Mouse (Mus musculus) limb, embryonic 12.5 days (tissue): Measurements from ENCODE around the gene Tnpo1. TPM values are rescaled to one million over a fixed set of nuclear protein-coding genes. Genes with fewer than 3 reads are reported as not detected.

ENCODE experiments used
- ATAC-seq: fragments of 200-750 bp; cut with Nextera tagmentation; 2 replicates; pipeline ENCODE4 v1.8.0; 2017; ENCODE audit warnings: low read depth, moderate TSS enrichment; ENCODE audit not compliant: insufficient number of reproducible peaks, insufficient read depth, low FRiP score, low TSS enrichment
- H3K27ac ChIP-seq: fragments of 300-500 bp; sonication (generic); 2 replicates; pipeline ENCODE4 v1.5.1; 2016; ENCODE audit warnings: mild to moderate bottlenecking, moderate library complexity
- H3K27me3 ChIP-seq: fragments of 300-500 bp; sonication (generic); 2 replicates; pipeline ENCODE4 v1.6.1; 2016; ENCODE audit warnings: mild to moderate bottlenecking, moderate library complexity
- H3K36me3 ChIP-seq: fragments of 300-500 bp; sonication (generic); 2 replicates; pipeline ENCODE4 v1.6.1; 2016; ENCODE audit warnings: mild to moderate bottlenecking, moderate library complexity
- H3K4me1 ChIP-seq: fragments of 300-500 bp; sonication (generic); replicated peaks from 2 replicates; pipeline ENCODE4 v1.6.1; 2016
- H3K4me2 ChIP-seq: fragments of 300-500 bp; sonication (generic); 2 replicates; pipeline ENCODE4 v1.6.1; 2016; ENCODE audit warnings: mild to moderate bottlenecking, moderate library complexity
- H3K4me3 ChIP-seq: fragments of 300-500 bp; sonication (generic); replicated peaks from 2 replicates; pipeline ENCODE4 v1.5.1; 2016; ENCODE audit warnings: mild to moderate bottlenecking
- H3K9ac ChIP-seq: fragments of 300-500 bp; sonication (generic); replicated peaks from 2 replicates; pipeline ENCODE4 v1.6.1; 2016; ENCODE audit warnings: mild to moderate bottlenecking, moderate library complexity
- H3K9me3 ChIP-seq: fragments of 300-500 bp; sonication (generic); 2 replicates; pipeline ENCODE4 v1.6.1; 2016; ENCODE audit warnings: mild to moderate bottlenecking, moderate library complexity
- WGBS: fragments of 180-500 bp; shearing (Covaris S2); methylation state at CpG from one replicate; pipeline ENCODE4 v1.1.7; 2016; 5-methylcytosine and 5-hydroxymethylcytosine counted together
- polyA plus RNA-seq: library from polyadenylated mRNA; unstranded; fragments of >200 nt; fragmentation: Nextera tagmentation; extraction: Ambion mirVana; gene quantifications from 2 replicates; pipeline ENCODE4 v1.2.1, GENCODE M21; 2016

Gene Tnpo1
- polyA plus RNA-seq, 1 experiment from 2014 or later = 77.6 TPM

- Histone ChIP-seq H3K4me1 (peaks cover 69% of the 10 kb centered on the region), H3K27me3 (no peaks in the 10 kb centered on the region)
Measured at GRCm38 (mm10) chr13:98912602-98913001, 13.6 kb downstream of the Tnpo1 start.

DNA sequence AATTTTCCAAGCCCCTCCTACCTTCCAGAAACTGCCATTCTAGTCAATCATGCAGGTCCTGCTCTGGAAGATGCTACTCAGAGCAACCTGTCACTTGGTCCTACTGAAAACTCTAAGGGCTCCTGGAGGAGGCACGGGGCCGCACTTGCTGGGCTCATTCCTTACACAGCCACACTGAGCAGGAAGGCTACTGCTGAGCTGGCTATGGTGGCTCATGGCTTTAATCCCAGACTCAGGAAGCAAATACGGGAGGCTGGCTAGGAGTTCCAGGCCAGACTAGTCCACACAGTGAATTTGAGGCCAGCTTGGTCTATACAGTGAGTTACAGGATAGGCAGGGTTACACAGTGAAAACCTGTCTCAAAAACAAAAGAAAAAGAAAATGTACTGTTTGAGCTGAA is 15.4 kb downstream of the Tnpo1 start:
- no peak for ATAC-seq
- H3K9ac ChIP-seq = no peak overlapping the region
- no peak overlapping the region for H3K4me2 ChIP-seq
- peaks cover 62% of the 10 kb centered on the region for H3K4me1 ChIP-seq
- 80% methylated on average over 3 of the region's 3 CpGs for WGBS
- peaks cover 4% of the 10 kb centered on the region; the same call in 1 of the 2 replicates for H3K36me3 ChIP-seq
- H3K4me3 ChIP-seq = no peak overlapping the region
- no peaks in the 10 kb centered on the region for H3K27me3 ChIP-seq
- no peak overlapping the region for H3K27ac ChIP-seq
- no peaks in the 10 kb centered on the region for H3K9me3 ChIP-seq

More at GRCm38 (mm10) chr13:98912602-98913001, 13.6 kb downstream of the Tnpo1 start:
- Histone ChIP-seq H3K36me3 (peaks cover 7% of the 10 kb centered on the region), H3K4me3 (no peak overlapping the region), H3K9ac (no peak overlapping the region), H3K4me2 (peak overlapping the region; percentile 10; the same call in 1 of the 2 replicates), H3K9me3 (no peaks in the 10 kb centered on the region), H3K27ac (no peak overlapping the region)
- 68% methylated on average over 8 of the region's 8 CpGs for WGBS
- ATAC-seq = no peak

GRCm38 (mm10) chr13:98904608-98905007 is 21.6 kb downstream of the Tnpo1 start:
- Histone ChIP-seq H3K9ac (no peak overlapping the region), H3K4me3 (no peak overlapping the region), H3K4me2 (no peak overlapping the region), H3K4me1 (peaks cover 3% of the 10 kb centered on the region), H3K36me3 (peaks cover 38% of the 10 kb centered on the region), H3K27ac (no peak overlapping the region), H3K9me3 (peaks cover 6% of the 10 kb centered on the region; the same call in 1 of the 2 replicates), H3K27me3 (no peaks in the 10 kb centered on the region)
- WGBS = 99% methylated on average over 2 of the region's 2 CpGs
- ATAC-seq = no peak

DNA sequence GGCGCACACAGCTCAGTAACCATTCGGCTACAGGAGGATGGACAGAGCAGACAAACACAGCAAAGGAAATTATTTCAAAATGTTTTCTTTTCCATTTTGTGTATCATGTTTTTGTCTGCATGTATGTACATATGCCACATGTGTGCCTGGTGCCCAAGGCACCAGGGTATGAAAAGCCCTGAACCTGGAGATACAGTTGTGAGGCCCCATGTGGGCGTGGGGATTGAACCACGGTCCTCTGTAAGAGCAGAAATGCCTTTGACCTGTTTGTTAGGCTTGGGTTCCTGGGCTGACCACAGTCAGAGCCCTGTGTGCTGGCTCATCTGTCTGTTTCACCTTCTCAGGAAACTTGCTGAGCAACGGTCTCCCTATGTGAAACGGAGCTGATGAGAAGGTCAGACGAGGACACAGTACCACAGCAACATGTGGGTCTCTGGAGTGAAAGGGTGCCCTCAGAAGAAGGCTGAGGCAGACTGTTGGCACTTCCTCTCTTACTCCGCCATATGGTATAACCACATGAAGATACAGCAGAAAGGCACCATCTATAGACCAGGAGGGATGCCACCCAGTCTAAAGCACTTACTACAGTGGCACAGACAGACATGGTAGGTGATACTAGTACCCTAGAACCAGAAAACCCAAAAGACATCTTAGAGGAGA is 23.7 kb downstream of the Tnpo1 start:
- no peak overlapping the region for H3K27ac ChIP-seq
- peaks cover 38% of the 10 kb centered on the region for H3K36me3 ChIP-seq
- peaks cover 6% of the 10 kb centered on the region; the same call in 1 of the 2 replicates for H3K9me3 ChIP-seq
- H3K4me3 ChIP-seq = no peak overlapping the region
- no peaks in the 10 kb centered on the region for H3K4me1 ChIP-seq
- H3K4me2 ChIP-seq = no peak overlapping the region
- no peak overlapping the region for H3K9ac ChIP-seq
- no peaks in the 10 kb centered on the region for H3K27me3 ChIP-seq
- WGBS = 96% methylated on average over 8 of the region's 8 CpGs
- no peak for ATAC-seq

DNA sequence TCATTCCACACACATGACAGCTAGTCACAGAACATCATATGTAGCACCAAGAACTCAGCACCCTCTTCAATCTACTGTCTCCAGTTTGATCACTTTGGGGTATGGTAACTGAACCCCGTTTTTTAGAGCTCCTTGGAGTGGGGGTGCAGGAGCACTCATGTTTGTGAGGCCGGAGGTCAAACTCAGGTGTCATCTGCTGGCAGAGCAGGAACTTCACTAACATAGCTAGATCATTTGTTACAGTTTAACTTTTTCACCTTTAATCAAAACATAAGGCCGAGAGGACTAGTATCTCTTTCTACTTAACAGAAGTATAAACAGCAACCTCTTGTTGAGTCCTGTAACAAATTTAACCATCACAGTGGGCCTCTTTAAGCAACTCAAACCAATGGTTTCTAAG is 26.6 kb downstream of the Tnpo1 start:
- WGBS = 90% methylated on average over 3 of the region's 3 CpGs
- Histone ChIP-seq H3K4me3 (no peak overlapping the region), H3K27ac (no peak overlapping the region), H3K9me3 (no peaks in the 10 kb centered on the region), H3K27me3 (no peaks in the 10 kb centered on the region), H3K36me3 (peaks cover 31% of the 10 kb centered on the region), H3K9ac (no peak overlapping the region), H3K4me2 (no peak overlapping the region), H3K4me1 (0 out of 2 replicates have a peak, but pooled peaks cover 2% of the 10 kb centered on the region)
- ATAC-seq = no peak

- 91% methylated on average over 5 of the region's 5 CpGs for WGBS
- Histone ChIP-seq H3K4me1 (peaks cover 11% of the 10 kb centered on the region), H3K36me3 (peaks cover 16% of the 10 kb centered on the region), H3K27ac (no peak overlapping the region), H3K4me3 (no peak overlapping the region), H3K9me3 (no peaks in the 10 kb centered on the region), H3K4me2 (no peak overlapping the region), H3K27me3 (no peaks in the 10 kb centered on the region), H3K9ac (no peak overlapping the region)
- no peak for ATAC-seq
Measured at GRCm38 (mm10) chr13:98897577-98897976, 28.6 kb downstream of the Tnpo1 start.

DNA sequence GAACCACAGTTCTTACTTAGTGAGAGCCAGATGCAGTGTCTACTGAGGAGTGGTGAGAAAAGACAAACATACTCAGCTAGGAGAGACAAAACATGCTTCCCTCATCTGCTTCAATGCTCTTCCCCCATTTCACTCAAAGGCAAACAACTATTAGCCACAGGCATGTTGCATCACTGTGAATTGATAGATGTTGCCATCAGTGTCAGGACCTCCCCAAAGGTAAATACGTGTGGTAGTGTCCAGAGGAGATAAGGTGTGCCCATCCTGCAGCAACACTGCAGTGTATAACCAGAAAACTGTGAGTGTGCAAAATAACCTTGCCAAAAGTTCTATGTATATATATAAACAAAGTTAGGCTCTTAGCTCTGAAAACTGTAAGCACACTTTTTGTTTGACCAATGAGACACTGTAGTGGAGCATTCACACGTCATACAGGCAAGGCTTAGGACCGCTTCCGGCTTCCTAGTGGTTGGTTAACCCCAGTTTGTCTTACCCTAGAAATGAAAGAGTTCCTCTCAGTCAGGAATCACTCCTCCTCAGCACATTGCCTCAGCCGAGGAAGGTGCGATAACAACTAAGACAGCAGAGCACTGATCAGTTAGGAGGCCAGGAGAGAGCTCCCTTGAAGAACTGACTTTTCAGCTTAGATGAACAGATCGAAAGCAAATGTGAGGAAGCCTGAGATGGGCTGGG is 29.6 kb downstream of the Tnpo1 start:
- Histone ChIP-seq H3K36me3 (0 out of 2 replicates have a peak, but pooled peaks cover 11% of the 10 kb centered on the region), H3K27ac (no peak overlapping the region), H3K9me3 (no peaks in the 10 kb centered on the region), H3K9ac (no peak overlapping the region), H3K4me1 (peaks cover 20% of the 10 kb centered on the region), H3K27me3 (no peaks in the 10 kb centered on the region), H3K4me3 (no peak overlapping the region), H3K4me2 (no peak overlapping the region)
- no peak for ATAC-seq
- 83% methylated on average over 7 of the region's 7 CpGs for WGBS

DNA sequence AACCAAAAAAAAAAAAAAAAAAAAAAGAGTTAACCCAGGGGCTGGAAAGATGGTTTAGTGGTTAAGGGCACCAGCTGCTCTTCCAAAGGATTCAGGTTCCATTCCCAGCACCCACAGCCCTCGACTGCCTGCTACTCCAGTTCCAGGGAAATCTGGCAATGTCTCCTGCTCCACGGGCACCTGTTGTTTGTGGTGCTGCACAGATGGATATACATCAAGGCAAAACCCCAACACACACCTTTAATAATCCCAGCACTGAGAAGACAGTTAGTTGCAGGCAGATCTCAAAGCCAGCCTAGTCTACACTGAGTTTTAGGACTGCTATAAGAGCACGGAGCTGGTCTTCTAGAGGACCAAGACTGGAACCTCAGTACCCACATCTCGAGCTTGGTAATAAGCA is 30.2 kb downstream of the Tnpo1 start:
- H3K9me3 ChIP-seq = no peaks in the 10 kb centered on the region
- H3K36me3 ChIP-seq = 0 out of 2 replicates have a peak, but pooled peaks cover 9% of the 10 kb centered on the region
- no peak for ATAC-seq
- no peak overlapping the region for H3K27ac ChIP-seq
- peaks cover 24% of the 10 kb centered on the region for H3K4me1 ChIP-seq
- no peaks in the 10 kb centered on the region for H3K27me3 ChIP-seq
- no peak overlapping the region for H3K4me3 ChIP-seq
- no peak overlapping the region for H3K9ac ChIP-seq
- WGBS = 84% methylated on average over 4 of the region's 4 CpGs
- no peak overlapping the region for H3K4me2 ChIP-seq

DNA sequence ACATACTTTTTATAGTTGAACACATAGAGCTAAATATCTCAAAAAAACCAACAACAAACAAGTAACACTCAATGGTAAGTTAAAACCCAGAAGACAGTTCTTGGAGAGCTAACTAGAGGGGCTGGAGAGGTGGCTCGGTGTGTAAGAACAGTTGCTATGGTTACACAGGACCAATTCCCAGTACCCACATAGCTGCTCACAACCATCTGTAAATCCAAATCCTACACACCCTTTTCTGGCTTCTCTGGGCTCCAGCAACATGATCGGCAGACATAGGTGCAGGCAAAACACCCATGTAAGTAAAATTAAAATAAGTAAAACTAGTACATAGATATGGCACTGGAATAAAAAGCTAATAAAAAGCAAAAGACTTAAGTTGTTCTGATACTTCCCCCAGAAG is 31.3 kb downstream of the Tnpo1 start:
- Histone ChIP-seq H3K36me3 (0 out of 2 replicates have a peak, but pooled peaks cover 8% of the 10 kb centered on the region), H3K4me1 (peaks cover 29% of the 10 kb centered on the region), H3K27ac (no peak overlapping the region), H3K9me3 (no peaks in the 10 kb centered on the region), H3K4me3 (no peak overlapping the region), H3K27me3 (no peaks in the 10 kb centered on the region), H3K9ac (no peak overlapping the region), H3K4me2 (no peak overlapping the region)
- ATAC-seq = no peak
- WGBS = 75% methylated on average over 2 of the region's 2 CpGs

- Histone ChIP-seq H3K27me3 (no peaks in the 10 kb centered on the region), H3K9me3 (no peaks in the 10 kb centered on the region), H3K36me3 (peaks cover 26% of the 10 kb centered on the region), H3K4me3 (peak overlapping the region; percentile 81), H3K4me1 (peaks cover 30% of the 10 kb centered on the region), H3K9ac (no peak overlapping the region), H3K27ac (peak overlapping the region; percentile 77), H3K4me2 (peak overlapping the region; percentile 84)
- WGBS = 13% methylated on average over 8 of the region's 8 CpGs
- ATAC-seq = no peak
Measured at GRCm38 (mm10) chr13:98891443-98891842, 34.7 kb downstream of the Tnpo1 start.

GRCm38 (mm10) chr13:98890871-98891219 is 35.3 kb downstream of the Tnpo1 start:
- Histone ChIP-seq H3K9me3 (no peaks in the 10 kb centered on the region), H3K9ac (peak overlapping the region; percentile 87), H3K4me3 (peak overlapping the region; percentile 81), H3K4me2 (peak overlapping the region; percentile 84), H3K27ac (peak overlapping the region; percentile 98), H3K4me1 (peaks cover 27% of the 10 kb centered on the region), H3K27me3 (no peaks in the 10 kb centered on the region), H3K36me3 (peaks cover 29% of the 10 kb centered on the region)
- peak; percentile 79 for ATAC-seq
- WGBS = under 1% methylated on average over 32 of the region's 32 CpGs
